Mouse (Mus musculus): ENCODE results near the gene Lrrc28.

DNA sequence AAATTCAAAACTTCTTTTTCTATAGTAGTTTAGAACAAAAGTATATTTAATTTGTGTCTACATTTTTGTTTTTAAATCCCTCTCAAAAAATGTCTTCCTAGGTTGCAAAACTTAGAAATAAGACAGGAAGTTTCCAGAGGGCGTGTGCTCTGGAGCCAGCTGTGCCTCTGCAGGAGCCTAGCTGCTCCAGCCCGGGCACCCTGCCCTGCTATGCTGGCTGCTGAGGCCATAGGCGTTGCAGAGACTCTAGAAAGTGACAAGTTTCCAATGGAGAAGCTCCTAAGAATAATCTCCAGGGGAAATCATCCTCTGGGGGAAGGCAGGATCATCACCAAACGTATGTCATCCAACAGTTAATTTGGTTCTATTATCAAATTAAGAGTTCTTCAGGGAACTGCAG lies 130.7 kb downstream of the Lrrc28 start:
- no peak for TF ChIP-seq POLR2A (IDR thresholded peaks at IDR 0.05; ENCODE audit: low read depth, low read length)
- TF ChIP-seq CTCF (conservative IDR thresholded peaks at IDR 0.05; ENCODE audit: insufficient read depth, insufficient read length, low read depth, low read length) = no peak
